Mouse (Mus musculus): Measurements from ENCODE around the gene Sec24a.
A peak's percentile ranks its signal among the peaks of the same experiment; 100 is the strongest.
"Not testable (repeated sequence)": the region's sequence is repeated elsewhere in the genome, so short reads cannot be mapped to it uniquely, and the experiment has no call there.

The Sec24a gene

GRCm38 (mm10) chr11:51759941-51760657 lies 3.3 kb downstream of the Sec24a start:
- DNase-seq (ENCODE audit: low spot score in 2 of 2): no peak

GRCm38 (mm10) chr11:51759251-51759650 lies 4.2 kb downstream of the Sec24a start:
- DNase-seq (ENCODE audit: low spot score in 2 of 2): no peak

GRCm38 (mm10) chr11:51758207-51758606 lies 5.2 kb downstream of the Sec24a start:
- not testable (repeated sequence) for DNase-seq (ENCODE audit: low spot score in 2 of 2)

- no peak for DNase-seq (ENCODE audit: low spot score in 2 of 2)
Observed at GRCm38 (mm10) chr11:51757625-51758024, 5.8 kb downstream of the Sec24a start.

- DNase-seq (ENCODE audit: low spot score in 2 of 2): no peak
Observed at GRCm38 (mm10) chr11:51757023-51757422, 6.4 kb downstream of the Sec24a start.

GRCm38 (mm10) chr11:51756352-51756771 lies 7.1 kb downstream of the Sec24a start:
- peak; percentile 78 to 85 for DNase-seq (ENCODE audit: low spot score in 2 of 2)

- DNase-seq (ENCODE audit: low spot score in 2 of 2): peak in 1 of 2 experiments; percentile 34
Observed at GRCm38 (mm10) chr11:51755621-51756311, 7.7 kb downstream of the Sec24a start.

GRCm38 (mm10) chr11:51751623-51752225 lies 11.7 kb downstream of the Sec24a start:
- not testable (repeated sequence) for DNase-seq (ENCODE audit: low spot score in 2 of 2)

- DNase-seq (ENCODE audit: low spot score in 2 of 2): no peak
Observed at GRCm38 (mm10) chr11:51746096-51746495, 17.3 kb downstream of the Sec24a start.

GRCm38 (mm10) chr11:51740701-51741100 lies 22.7 kb downstream of the Sec24a start:
- DNase-seq (ENCODE audit: low spot score in 2 of 2): no peak

GRCm38 (mm10) chr11:51738651-51739403 lies 24.6 kb downstream of the Sec24a start:
- DNase-seq (ENCODE audit: low spot score in 2 of 2): no peak

- DNase-seq (ENCODE audit: low spot score in 2 of 2): not testable (repeated sequence)
Observed at GRCm38 (mm10) chr11:51734218-51734617, 29.2 kb downstream of the Sec24a start.

- DNase-seq (ENCODE audit: low spot score in 2 of 2): no peak
Observed at GRCm38 (mm10) chr11:51732883-51733282, 30.6 kb downstream of the Sec24a start.

- DNase-seq (ENCODE audit: low spot score in 2 of 2): no peak
Observed at GRCm38 (mm10) chr11:51721066-51721465, 42.4 kb downstream of the Sec24a start.

GRCm38 (mm10) chr11:51707080-51707479 lies 56.4 kb downstream of the Sec24a start:
- no peak for DNase-seq (ENCODE audit: low spot score in 2 of 2)

GRCm38 (mm10) chr11:51706451-51706850 lies 57.0 kb downstream of the Sec24a start:
- DNase-seq (ENCODE audit: low spot score in 2 of 2): no peak

- DNase-seq (ENCODE audit: low spot score in 2 of 2): peak in 1 of 2 experiments; percentile 38
Observed at GRCm38 (mm10) chr11:51703379-51703998, 59.9 kb downstream of the Sec24a start.

- no peak for DNase-seq (ENCODE audit: low spot score in 2 of 2)
Observed at GRCm38 (mm10) chr11:51702831-51703230, 60.6 kb downstream of the Sec24a start.

GRCm38 (mm10) chr11:51694984-51695383 lies 68.5 kb downstream of the Sec24a start:
- no peak for DNase-seq (ENCODE audit: low spot score in 2 of 2)

- DNase-seq (ENCODE audit: low spot score in 2 of 2): not testable (repeated sequence)
Observed at GRCm38 (mm10) chr11:51690597-51690996, 72.8 kb downstream of the Sec24a start.

GRCm38 (mm10) chr11:51689343-51689742 lies 74.1 kb downstream of the Sec24a start:
- no peak for DNase-seq (ENCODE audit: low spot score in 2 of 2)
